Mouse (Mus musculus) layer of hippocampus, adult 2 months (tissue): ENCODE data around the gene Dusp11. TPM values are rescaled to one million over a fixed set of nuclear protein-coding genes. Genes with fewer than 3 reads are reported as not detected.
"Not testable (repeated sequence)": the region's sequence is repeated elsewhere in the genome, so short reads cannot be mapped to it uniquely, and the experiment has no call there.

Source experiments
- DNase-seq, 2 experiments: peaks; one replicate each; pipeline ENCODE4 v3.0.0; 2022; ENCODE audit warnings: low spot score in 2 of 2
- H3K27ac ChIP-seq: fragments of 200-600 bp; 2 replicates; pipeline ENCODE4 v1.8.1; 2022
- H3K4me3 ChIP-seq: fragments of 200-600 bp; 2 replicates; pipeline ENCODE4 v1.8.1; 2022; ENCODE audit warnings: mild to moderate bottlenecking
- CTCF ChIP-seq: fragments of 200-600 bp; conservative IDR thresholded peaks from 2 replicates; pipeline ENCODE4 v1.8.1; 2022; ENCODE audit warnings: antibody characterized with exemption, mild to moderate bottlenecking, moderate library complexity
- total RNA-seq, 2 experiments: library from RNA; stranded (reverse); gene quantifications; 2 replicates each; pipeline ENCODE4 v1.2.3; 2021

Dusp11 gene
- total RNA-seq, 2 experiments from 2014 or later, result 77.9 to 85.5 TPM

- Histone ChIP-seq H3K4me3 (no peak overlapping the region), H3K27ac (no peak overlapping the region)
- DNase-seq, result no peak
- no peak for TF ChIP-seq CTCF
Measured at GRCm38 (mm10) chr6:85926709-85927108, 34.8 kb downstream of the Dusp11 start.

DNA sequence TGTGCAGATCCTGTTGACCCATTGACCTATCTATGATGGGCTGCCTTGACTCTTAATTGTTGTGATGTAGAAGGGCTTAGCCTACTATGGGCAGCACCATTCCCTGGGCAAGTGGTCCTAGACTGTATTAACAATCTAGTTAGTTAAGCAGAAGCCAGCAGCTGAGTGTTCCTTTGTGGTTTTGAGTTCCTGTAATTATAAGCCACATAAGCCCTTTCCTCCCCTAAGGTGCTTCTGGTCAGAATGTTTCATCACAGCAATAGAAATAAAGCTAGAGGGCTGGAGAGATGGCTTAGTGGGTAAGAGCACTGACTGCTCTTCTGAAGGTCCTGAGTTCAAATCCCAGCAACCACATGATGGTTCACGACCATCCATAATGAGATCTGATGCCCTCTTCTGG, 37.8 kb downstream of the Dusp11 start:
- no peak for TF ChIP-seq CTCF
- no peak overlapping the region for H3K27ac ChIP-seq
- H3K4me3 ChIP-seq, result no peak overlapping the region
- no peak for DNase-seq

GRCm38 (mm10) chr6:85919401-85919800, 42.1 kb downstream of the Dusp11 start:
- TF ChIP-seq CTCF, result no peak
- no peak for DNase-seq
- no peak overlapping the region for H3K27ac ChIP-seq
- H3K4me3 ChIP-seq, result no peak overlapping the region

GRCm38 (mm10) chr6:85918341-85918740, 43.1 kb downstream of the Dusp11 start:
- not testable (repeated sequence) for H3K27ac ChIP-seq, DNase-seq, H3K4me3 ChIP-seq

- peak overlapping the region; percentile 62 for H3K4me3 ChIP-seq
- DNase-seq, result no peak
- no peak for TF ChIP-seq CTCF
- H3K27ac ChIP-seq, result peak overlapping the region; percentile 89
Measured at GRCm38 (mm10) chr6:85916596-85916995, 44.9 kb downstream of the Dusp11 start.

DNA sequence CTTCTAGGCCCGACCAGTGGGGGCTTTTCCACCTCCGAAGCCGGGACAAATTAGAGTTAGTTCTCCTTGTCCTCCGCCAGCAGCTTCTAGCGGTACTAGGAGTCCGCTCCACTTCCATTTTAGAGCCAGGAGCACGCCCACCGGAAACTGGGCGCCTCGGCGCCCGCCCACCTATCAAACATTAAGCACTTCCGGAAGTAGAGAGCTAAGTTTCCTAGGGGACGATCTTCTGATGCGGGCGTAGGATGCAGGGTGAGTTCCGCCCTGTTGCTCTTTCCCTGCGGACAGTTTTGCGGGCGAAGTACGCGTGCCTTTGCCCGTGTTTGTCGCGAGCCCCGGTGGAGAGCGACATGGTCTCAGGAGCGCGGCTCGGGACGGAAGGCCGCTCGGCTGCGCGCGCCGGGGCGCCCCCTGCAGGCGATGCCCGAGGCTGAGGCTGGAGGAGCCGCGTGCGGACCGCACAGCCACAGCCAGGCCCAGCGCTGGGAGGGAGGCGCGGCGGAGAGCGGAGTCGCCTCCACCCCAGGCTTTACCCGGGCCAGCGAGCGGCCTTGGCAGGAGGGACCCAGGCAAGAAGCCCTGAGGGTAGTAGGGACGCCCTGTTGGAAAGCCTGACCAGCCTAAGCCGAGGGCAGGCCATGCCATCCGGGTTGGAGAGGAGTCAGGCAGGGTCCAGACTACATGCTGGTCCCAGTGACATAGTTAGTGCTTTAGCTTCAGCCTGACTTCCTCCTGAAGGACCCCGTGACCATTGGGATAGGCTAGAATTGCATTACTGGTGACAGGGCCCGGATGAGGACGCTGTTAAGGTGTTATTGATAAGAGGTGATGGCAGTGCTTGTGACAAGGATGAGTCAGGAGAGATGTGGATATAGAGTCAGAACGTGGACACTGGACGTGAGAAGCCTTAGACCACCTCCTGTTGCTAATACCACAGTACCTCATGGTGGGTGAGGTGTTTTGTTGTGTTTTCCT, 45.6 kb downstream of the Dusp11 start, which contains the start of gene Nat8f1:
Nat8f1 (minus strand) TSS at position 149 of the 975 bp plus-strand sequence.
- Histone ChIP-seq H3K27ac (peak within 1 kb of the TSS; percentile 89), H3K4me3 (peak within 1 kb of the TSS; percentile 62)
- TF ChIP-seq CTCF, result peak; percentile 82
- peak; percentile 83 to 87 for DNase-seq

DNA sequence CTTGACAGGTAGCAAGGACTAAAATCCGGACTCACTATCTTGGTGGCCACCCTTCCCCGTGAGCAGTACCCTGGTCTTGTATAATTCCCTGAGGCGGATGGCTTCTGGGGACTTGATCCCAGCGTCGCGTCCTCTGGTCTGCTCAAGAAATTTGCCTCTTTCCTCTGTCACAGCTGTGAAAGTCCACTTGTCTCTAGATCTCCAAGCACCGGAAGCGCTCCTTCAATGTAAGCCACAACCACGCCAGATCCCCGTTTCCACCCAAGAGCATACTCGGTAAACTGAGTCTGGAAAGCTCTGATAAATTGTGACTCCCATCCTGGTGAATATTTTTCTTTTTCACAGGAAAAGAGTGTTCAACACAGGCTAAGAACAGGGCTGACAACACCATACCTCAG, 46.3 kb downstream of the Dusp11 start:
- Histone ChIP-seq H3K27ac (peak overlapping the region; percentile 89), H3K4me3 (peak overlapping the region; percentile 62)
- DNase-seq, result no peak
- TF ChIP-seq CTCF, result no peak

- Histone ChIP-seq H3K27ac (peak within 1 kb of the TSS; percentile 82), H3K4me3 (peak within 1 kb of the TSS; percentile 6)
- TF ChIP-seq CTCF, result no peak
- DNase-seq, result no peak
Measured at GRCm38 (mm10) chr6:85911587-85911986, 49.9 kb downstream of the Dusp11 start, which contains the start of gene Tprkb. Tprkb (plus strand) TSS chr6:85911865.

DNA sequence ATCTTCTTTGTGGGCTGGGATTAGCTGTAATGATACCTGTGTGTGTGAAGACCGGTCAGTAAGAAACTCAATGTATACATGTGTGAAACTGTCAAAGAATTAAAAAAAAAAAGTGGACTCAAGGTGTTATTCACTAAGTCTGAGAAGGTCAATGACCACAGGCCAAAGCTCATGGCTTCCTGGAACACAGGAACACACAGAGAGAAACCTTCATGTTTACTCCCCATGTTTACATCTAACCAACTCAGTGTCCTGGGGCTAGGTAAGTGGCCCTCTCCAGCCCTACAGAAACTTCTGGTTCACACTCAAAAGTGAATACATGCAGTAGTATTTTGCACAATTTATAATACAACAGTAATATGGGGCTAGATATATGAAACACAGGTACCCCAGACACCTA, 51.8 kb downstream of the Dusp11 start:
- Histone ChIP-seq H3K4me3 (no peak overlapping the region), H3K27ac (peak overlapping the region; percentile 94; the same call in 1 of the 2 replicates)
- no peak for TF ChIP-seq CTCF
- DNase-seq, result no peak

DNA sequence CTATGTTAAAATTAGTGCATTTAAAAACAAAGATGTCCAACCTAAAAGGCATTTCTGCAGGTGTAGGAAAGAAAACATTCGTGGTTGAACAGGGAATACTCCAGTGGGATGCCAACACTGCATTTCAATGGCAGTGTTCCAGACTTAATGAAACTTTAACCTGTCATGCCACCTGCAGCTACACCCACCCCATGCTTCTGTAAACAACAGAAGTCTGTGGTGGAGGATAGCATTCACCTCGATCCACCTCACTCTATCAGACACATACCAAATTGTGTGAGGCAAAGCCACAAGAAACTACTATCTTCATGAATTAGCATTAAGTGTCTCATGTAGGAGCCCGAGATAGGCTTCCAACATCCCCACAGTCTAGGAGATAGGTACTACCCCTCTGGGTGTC, 53.1 kb downstream of the Dusp11 start:
- no peak for DNase-seq
- peak overlapping the region; percentile 94 for H3K27ac ChIP-seq
- no peak overlapping the region for H3K4me3 ChIP-seq
- no peak for TF ChIP-seq CTCF

- peak overlapping the region; percentile 94 for H3K27ac ChIP-seq
- peak; percentile 58 to 82 for DNase-seq
- not testable (repeated sequence) for H3K4me3 ChIP-seq
Measured at GRCm38 (mm10) chr6:85906911-85907351, 54.5 kb downstream of the Dusp11 start.

DNA sequence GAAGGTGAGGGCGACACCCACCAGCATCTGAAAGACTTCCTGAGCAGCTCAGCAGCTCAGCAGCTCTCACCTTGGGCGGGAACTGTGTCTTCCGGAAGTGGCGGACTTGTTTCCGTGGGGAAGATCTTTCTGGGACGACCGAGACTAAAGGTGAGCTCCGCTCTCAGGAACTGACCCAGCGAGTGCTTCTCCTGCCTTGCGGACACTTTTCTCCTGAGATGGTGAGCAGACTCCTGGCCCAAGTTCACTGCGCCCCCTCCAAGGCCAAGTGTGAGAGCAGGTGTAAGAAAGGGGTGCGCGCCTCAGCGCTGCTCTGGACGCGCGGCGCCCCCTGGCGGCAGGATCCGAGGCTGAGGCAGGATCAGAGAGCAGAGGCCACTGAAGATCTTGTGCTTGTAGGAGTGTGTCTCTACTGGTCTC, 56.8 kb downstream of the Dusp11 start, which contains the start of gene Nat8f4:
Nat8f4 (minus strand) TSS at position 243 of the 420 bp plus-strand sequence.
- peak; percentile 78 to 83 for DNase-seq
- TF ChIP-seq CTCF, result peak; percentile 88
- peak within 1 kb of the TSS; percentile 54 for H3K4me3 ChIP-seq
- peak within 1 kb of the TSS; percentile 94 for H3K27ac ChIP-seq

DNA sequence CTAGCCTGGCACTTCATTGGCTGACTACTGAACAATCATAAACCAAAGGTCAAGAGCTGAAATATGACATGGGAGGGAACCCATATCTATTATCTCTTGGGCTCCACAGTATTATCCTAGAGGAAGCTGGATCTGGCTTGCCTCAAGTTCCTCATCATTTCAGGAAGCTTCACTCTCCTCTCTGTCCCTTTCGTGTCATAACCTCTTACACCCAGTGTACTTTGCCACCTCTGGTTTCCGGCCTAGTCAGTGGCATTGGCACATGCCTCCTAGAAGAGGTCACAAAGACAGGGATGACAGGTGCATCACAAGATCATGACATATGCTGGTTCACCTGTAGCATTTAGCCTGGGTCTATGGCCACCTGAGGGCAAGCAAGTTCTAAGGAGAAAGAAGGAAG, 59.2 kb downstream of the Dusp11 start:
- Histone ChIP-seq H3K27ac (no peak overlapping the region), H3K4me3 (no peak overlapping the region)
- DNase-seq, result no peak
- TF ChIP-seq CTCF, result no peak

DNA sequence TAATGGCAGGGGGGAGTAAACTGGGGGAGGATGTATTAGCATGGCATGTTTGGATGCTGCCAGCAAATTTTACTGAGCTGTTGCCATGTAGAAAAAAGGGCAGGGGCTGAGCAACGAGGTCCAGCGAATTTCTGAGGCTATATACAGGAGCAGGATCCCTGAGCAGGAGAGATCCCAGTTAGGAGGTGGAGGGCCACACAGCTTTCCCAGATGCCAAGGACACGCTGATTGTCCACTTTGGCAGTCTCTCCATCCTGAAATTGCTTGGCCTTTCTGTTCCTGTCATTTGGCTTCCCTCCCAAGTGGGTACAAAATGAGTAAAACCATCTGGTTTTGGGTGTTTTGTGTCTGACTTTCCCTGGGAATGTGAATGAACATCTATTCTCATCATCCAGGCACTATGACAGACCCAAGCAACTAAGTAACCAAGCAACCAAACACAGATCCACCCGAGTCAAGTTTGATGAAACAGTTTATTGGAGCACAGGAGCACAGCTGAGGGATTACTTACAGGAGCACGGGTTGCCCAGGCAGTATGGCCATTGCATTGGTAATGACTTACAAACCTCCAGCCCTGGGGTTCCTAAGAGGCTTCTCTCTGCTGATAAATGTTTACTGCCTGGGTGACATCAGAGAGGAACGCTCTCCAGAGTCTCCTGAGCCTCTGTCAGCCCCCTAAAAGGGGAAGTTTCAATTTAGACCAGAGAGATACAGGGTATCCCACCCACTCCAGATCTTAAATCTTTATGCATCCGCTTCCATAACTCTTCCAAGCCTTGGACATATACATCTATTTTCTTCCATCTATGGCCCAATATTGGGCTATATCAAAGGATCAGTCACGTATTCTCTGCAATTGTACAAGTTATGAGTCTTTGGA, 62.6 kb downstream of the Dusp11 start:
- H3K27ac ChIP-seq, result peak overlapping the region; percentile 4; the same call in 1 of the 2 replicates
- H3K4me3 ChIP-seq, DNase-seq: not testable (repeated sequence)
